Mouse (Mus musculus): ENCODE results near the gene Slc9a2.

GRCm38 (mm10) chr1:40785876-40786445, 105.6 kb downstream of the Slc9a2 start:
- no peak for TF ChIP-seq POLR2A (IDR thresholded peaks at IDR 0.05; ENCODE audit: extremely low read depth, insufficient read depth, low read length)
- no peak for TF ChIP-seq CTCF (IDR thresholded peaks at IDR 0.05; ENCODE audit: extremely low read depth, insufficient read depth, low read length)
